Mouse (Mus musculus) heart, postnatal 14 days (tissue): Measurements from ENCODE around the gene Coq10b. TPM values are rescaled to one million over a fixed set of nuclear protein-coding genes. Genes with fewer than 3 reads are reported as not detected.
A peak's percentile ranks its signal among the peaks of the same experiment; 100 is the strongest.
"Not testable (repeated sequence)": the region's sequence is repeated elsewhere in the genome, so short reads cannot be mapped to it uniquely, and the experiment has no call there.

Experiments
- DNase-seq, 2 experiments: peaks; one replicate each; pipeline ENCODE4 v3.0.0; 2021 to 2022
- intact Hi-C: fragments of 180-260 bp; cut with DNase I; formaldehyde crosslinking; loops from one replicate; pipeline ENCODE4 v1.15.1; 2025
- long read RNA-seq, 2 experiments: library from polyadenylated mRNA; stranded (forward); transcript quantifications; one replicate each; pipeline ENCODE4 v2.0.0; 2021
- total RNA-seq, 2 experiments: library from RNA; stranded (reverse); gene quantifications; 2 replicates each; pipeline ENCODE4 v1.2.3; 2021

The Coq10b gene
- total RNA-seq: 10 to 100 TPM; 47.3 to 61.7 TPM
- long read RNA-seq, experiment 1, transcript Coq10b-201 (5 exons, 1,733 nt): major isoform, 53 of 58 reads
- long read RNA-seq, experiment 1, partial matches to known transcripts: 0 of 58 reads
- long read RNA-seq, experiment 1, other reads (novel, unspliced or antisense): 2 of 58 reads
- long read RNA-seq, experiment 2, transcript Coq10b-201 (5 exons, 1,733 nt): major isoform, 22 of 23 reads
- long read RNA-seq, experiment 2, partial matches to known transcripts: 0 of 23 reads
- long read RNA-seq, experiment 2, other reads (novel, unspliced or antisense): 0 of 23 reads

DNA sequence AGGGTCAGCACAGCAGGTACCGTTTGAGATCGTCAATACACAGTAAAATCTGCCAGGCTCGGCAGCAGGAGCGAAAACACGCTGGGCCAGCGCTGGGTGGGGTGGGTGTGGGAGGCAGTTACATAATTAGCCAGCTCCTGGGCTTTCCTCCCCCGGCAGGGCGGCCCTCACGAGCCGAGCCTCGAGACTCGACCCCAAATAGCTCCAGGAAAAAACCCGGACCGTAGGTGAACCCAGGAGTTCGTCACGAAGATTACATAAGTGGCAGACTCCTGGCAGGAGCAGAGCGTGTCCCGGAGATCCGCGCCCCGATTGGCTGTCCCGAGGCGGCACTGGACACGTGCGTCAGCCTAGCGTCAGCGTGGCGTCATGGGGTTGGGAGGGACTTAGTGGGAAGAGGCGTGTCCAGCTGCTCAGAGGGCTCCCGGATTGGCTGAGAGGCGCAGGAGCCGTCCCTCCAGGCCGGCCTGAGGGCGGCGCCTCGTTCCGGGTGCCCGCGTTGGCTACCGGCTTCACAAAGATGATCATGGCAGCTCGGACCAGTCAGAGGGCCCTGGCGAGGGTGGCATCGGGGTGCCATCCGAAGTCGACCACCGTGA is at the start of gene Coq10b:
Gene Coq10b (plus strand): TSS at position 416 of the 599 bp plus-strand sequence.
- peak; percentile 98 to 99 for DNase-seq
- intact Hi-C loops: loop anchor here (1.0 to 2.0 kb wide), 2 partner anchors 25 to 34 kb away; partner anchors contain the start of gene Sf3b1

GRCm38 (mm10) chr1:55008313-55008712 is 44.3 kb upstream of the Coq10b start:
- intact Hi-C loops, DNase-seq: not testable (repeated sequence)

DNA sequence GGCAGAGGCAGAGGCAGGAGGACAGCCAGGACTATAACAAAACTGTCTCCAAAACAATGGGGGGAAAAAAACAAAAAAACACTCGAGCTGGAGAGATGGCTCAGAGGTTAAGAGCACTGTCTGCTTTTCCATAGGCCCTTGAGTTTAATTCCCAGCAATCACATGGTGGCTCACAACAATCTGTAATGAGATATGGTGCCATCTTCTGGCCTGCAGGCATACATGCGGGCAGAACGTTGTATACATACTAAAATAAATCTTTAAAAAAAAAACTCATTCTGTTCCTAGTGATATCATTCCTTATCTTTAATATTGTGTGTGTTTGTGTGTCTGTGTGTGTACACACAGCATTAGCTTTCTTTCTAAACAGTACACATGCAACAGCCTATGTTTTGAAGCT is 40.1 kb upstream of the Coq10b start:
- intact Hi-C loops: loop anchor here (5.0 kb wide), 1 partner anchor 70 kb away; no protein-coding TSS in a partner anchor
- DNase-seq: no peak

- no peak for DNase-seq
- intact Hi-C loops: loop anchor here (5.0 kb wide), 1 partner anchor 35 kb away; no protein-coding TSS in a partner anchor
These were observed 30.7 kb upstream of the Coq10b start for GRCm38 (mm10) chr1:55021907-55022306.

GRCm38 (mm10) chr1:55025656-55026430 is 26.7 kb upstream of the Coq10b start:
- no peak for DNase-seq
- intact Hi-C loops: no loop called here

DNA sequence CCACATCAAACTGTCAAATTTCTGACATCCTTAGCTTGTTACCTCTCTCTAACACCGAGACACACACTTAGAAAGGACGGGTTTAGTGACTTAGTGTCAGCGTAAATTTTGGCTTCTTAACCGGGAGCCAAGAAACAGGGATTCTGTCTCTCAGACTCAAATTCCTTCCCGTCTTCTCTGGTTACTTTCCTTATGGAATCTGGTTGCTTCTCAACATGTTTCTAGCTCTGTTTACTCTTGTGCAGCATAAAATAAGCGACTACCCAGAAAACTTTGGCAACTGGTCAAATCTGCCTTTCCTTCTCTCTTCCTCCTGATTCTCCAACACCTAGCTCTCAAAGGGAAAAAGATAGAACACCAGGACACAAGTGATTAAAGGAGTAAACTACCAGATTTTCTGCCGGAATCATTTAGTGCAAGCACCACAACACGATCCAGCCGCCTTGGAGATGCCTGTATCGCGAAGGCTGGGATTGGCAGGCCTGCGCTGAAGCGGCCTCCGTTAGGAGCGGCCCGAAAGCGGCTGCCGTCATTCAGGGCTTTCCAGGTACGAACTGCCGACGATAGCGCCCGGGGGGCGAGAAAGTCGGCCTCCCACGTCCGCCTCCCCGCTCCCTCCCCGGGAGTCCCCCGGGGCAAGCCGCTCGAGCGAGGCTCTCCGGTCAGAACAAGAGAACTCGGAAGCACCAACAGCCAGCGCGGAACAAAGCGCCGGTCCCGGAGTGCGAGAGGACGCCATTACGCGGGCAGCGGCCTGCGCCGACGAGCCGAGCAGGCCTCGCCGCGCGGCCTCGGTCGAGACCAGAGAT is 25.9 kb upstream of the Coq10b start:
- intact Hi-C loops: loop anchor here (1.0 kb wide), 2 partner anchors 26 to 61 kb away; partner anchors contain the start of gene Coq10b

GRCm38 (mm10) chr1:55027253-55027801 is 25.2 kb upstream of the Coq10b start, which contains the start of gene Sf3b1:
Sf3b1 (minus strand) TSS chr1:55027481.
- intact Hi-C loops: loop anchor here (1.0 kb wide), 2 partner anchors 25 to 60 kb away; partner anchors contain the start of gene Coq10b
- DNase-seq: peak; percentile 95 to 96

More for the DNA sequence above, 25.9 kb upstream of the Coq10b start:
- no peak for DNase-seq

GRCm38 (mm10) chr1:55027966-55028365 is 24.6 kb upstream of the Coq10b start:
- DNase-seq: no peak
- intact Hi-C loops: loop anchor here (1.0 kb wide), 2 partner anchors 24 to 59 kb away; partner anchors contain the start of gene Coq10b

DNA sequence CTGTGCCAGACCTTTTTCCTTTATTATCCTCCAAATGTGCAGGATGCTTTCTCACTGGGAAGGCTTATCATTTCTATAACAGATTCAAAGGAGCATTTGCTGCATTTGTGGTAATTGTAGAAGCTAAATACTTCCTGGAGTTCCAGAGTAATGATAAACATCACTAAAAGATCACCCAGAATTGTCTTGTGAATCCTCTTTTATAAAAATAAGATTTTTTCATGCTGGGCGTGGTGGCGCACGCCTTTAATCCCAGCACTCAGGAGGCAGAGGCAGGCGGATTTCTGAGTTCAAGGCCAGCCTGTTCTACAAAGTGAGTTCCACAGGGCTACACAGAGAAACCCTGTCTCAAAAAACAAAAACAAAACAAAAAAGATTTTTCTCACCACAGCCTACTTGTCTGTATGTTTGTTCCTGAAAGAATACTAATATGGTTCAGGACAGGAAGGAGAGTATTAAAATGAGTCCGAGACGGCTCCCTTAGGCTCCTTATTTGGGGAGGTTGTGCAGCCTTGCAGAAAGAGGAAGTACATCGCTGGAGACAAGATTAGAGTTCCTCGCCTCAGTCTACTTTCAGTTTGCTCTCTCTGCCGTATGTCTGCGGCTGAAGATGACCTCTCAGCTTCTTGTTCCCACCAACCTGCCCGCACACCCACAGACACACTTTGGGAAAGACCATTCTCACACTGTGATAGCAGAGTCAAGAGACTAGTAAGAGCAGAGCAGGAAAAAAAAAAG is 23.9 kb upstream of the Coq10b start:
- DNase-seq: no peak
- intact Hi-C loops: no loop called here

DNA sequence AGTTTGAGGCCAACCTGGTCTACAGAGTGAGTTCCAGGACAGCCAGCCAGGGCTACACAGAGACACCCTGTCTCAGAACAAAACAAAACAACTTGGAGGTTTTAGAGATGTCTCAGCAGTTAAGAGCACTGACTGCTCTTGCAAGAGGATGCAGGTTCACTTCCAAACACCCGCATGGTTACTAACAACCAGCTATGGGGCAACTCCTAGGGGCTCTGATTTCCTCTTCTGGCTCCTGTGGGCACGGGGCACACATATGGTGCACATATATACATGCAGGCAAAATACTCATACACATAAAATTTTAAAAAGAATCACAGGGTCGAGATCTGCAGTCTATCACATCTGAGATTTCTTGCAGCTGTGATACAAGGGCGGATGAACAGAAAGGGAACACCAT is 23.1 kb upstream of the Coq10b start:
- intact Hi-C loops: no loop called here
- no peak for DNase-seq

GRCm38 (mm10) chr1:55031026-55031779 is 21.4 kb upstream of the Coq10b start:
- DNase-seq: no peak
- intact Hi-C loops: no loop called here

- no peak for DNase-seq
- intact Hi-C loops: no loop called here
These were observed 12.6 kb upstream of the Coq10b start for GRCm38 (mm10) chr1:55039944-55040343.

- no peak for DNase-seq
- intact Hi-C loops: no loop called here
These were observed 10.9 kb upstream of the Coq10b start for GRCm38 (mm10) chr1:55041691-55042090.

- DNase-seq: no peak
- intact Hi-C loops: no loop called here
These were observed 10.3 kb upstream of the Coq10b start for GRCm38 (mm10) chr1:55042246-55042645.

- intact Hi-C loops: no loop called here
These were observed 9.4 kb upstream of the Coq10b start for GRCm38 (mm10) chr1:55043164-55043563.

GRCm38 (mm10) chr1:55048841-55049587 is 3.6 kb upstream of the Coq10b start:
- no peak for DNase-seq
- intact Hi-C loops: no loop called here

More at GRCm38 (mm10) chr1:55043164-55043563, 9.4 kb upstream of the Coq10b start:
- DNase-seq: no peak

GRCm38 (mm10) chr1:55051671-55052070 is 899 bp upstream of the Coq10b start:
- DNase-seq: no peak
- intact Hi-C loops: loop anchor here (1.0 to 2.0 kb wide), 2 partner anchors 24 to 35 kb away; partner anchors contain the start of gene Sf3b1
